Mouse (Mus musculus): ENCODE measurements at regions not wholly inside any gene's neighbourhood (a gene's known extent, or its start where the extent isn't known, plus 50 kb on each side); places are given as distances from the start of the nearest gene placed in this dataset.

GRCm38 (mm10) chr6:98800040-98800439 lies 457.5 kb upstream of the Gm765 start:
- no peak for DNase-seq
- Histone ChIP-seq H3K36me3 (ENCODE audit: control insufficient read depth, insufficient read depth, low read length) (no peaks in the 10 kb centered on the region), H3K4me1 (replicated peaks; ENCODE audit: control insufficient read depth, insufficient read depth, low read length) (no peaks in the 10 kb centered on the region), H3K27ac (ENCODE audit: control insufficient read depth, insufficient read depth, low read length) (no peak overlapping the region), H3K27me3 (ENCODE audit: control insufficient read depth, insufficient read depth, low read length) (no peaks in the 10 kb centered on the region), H3K4me3 (ENCODE audit: control insufficient read depth, insufficient read depth, low read length) (no peak overlapping the region)
- TF ChIP-seq CTCF (IDR thresholded peaks at IDR 0.05; ENCODE audit: borderline replicate concordance, control insufficient read depth, extremely low read depth, insufficient read depth, low read length, poor library complexity), result no peak
- TF ChIP-seq POLR2A (IDR thresholded peaks at IDR 0.05; ENCODE audit: control insufficient read depth, extremely low read depth, insufficient read depth, low read length, poor library complexity), result no peak
- WGBS, result 96% methylated on average over 8 of the region's 8 CpGs

- DNase-seq, result no peak
- Histone ChIP-seq H3K4me1 (replicated peaks; ENCODE audit: control insufficient read depth, insufficient read depth, low read length) (no peaks in the 10 kb centered on the region), H3K4me3 (ENCODE audit: control insufficient read depth, insufficient read depth, low read length) (no peak overlapping the region), H3K27me3 (ENCODE audit: control insufficient read depth, insufficient read depth, low read length) (no peaks in the 10 kb centered on the region), H3K27ac (ENCODE audit: control insufficient read depth, insufficient read depth, low read length) (no peak overlapping the region), H3K36me3 (ENCODE audit: control insufficient read depth, insufficient read depth, low read length) (no peaks in the 10 kb centered on the region)
- 94% methylated on average over 3 of the region's 3 CpGs for WGBS
- TF ChIP-seq CTCF (IDR thresholded peaks at IDR 0.05; ENCODE audit: borderline replicate concordance, control insufficient read depth, extremely low read depth, insufficient read depth, low read length, poor library complexity), result no peak
- TF ChIP-seq POLR2A (IDR thresholded peaks at IDR 0.05; ENCODE audit: control insufficient read depth, extremely low read depth, insufficient read depth, low read length, poor library complexity), result no peak
Observed at GRCm38 (mm10) chr6:98797778-98798177, 455.2 kb upstream of the Gm765 start.

GRCm38 (mm10) chr6:98797373-98797772 lies 454.8 kb upstream of the Gm765 start:
- Histone ChIP-seq H3K4me3 (ENCODE audit: control insufficient read depth, insufficient read depth, low read length) (no peak overlapping the region), H3K27ac (ENCODE audit: control insufficient read depth, insufficient read depth, low read length) (no peak overlapping the region), H3K36me3 (ENCODE audit: control insufficient read depth, insufficient read depth, low read length) (no peaks in the 10 kb centered on the region), H3K27me3 (ENCODE audit: control insufficient read depth, insufficient read depth, low read length) (no peaks in the 10 kb centered on the region), H3K4me1 (replicated peaks; ENCODE audit: control insufficient read depth, insufficient read depth, low read length) (no peaks in the 10 kb centered on the region)
- WGBS, result 92% methylated on average over 6 of the region's 6 CpGs
- DNase-seq, result no peak
- TF ChIP-seq POLR2A (IDR thresholded peaks at IDR 0.05; ENCODE audit: control insufficient read depth, extremely low read depth, insufficient read depth, low read length, poor library complexity) (no peak), CTCF (IDR thresholded peaks at IDR 0.05; ENCODE audit: borderline replicate concordance, control insufficient read depth, extremely low read depth, insufficient read depth, low read length, poor library complexity) (no peak)

- Histone ChIP-seq H3K27ac (ENCODE audit: control insufficient read depth, insufficient read depth, low read length) (no peak overlapping the region), H3K4me1 (replicated peaks; ENCODE audit: control insufficient read depth, insufficient read depth, low read length) (no peaks in the 10 kb centered on the region), H3K4me3 (ENCODE audit: control insufficient read depth, insufficient read depth, low read length) (no peak overlapping the region), H3K27me3 (ENCODE audit: control insufficient read depth, insufficient read depth, low read length) (no peaks in the 10 kb centered on the region), H3K36me3 (ENCODE audit: control insufficient read depth, insufficient read depth, low read length) (no peaks in the 10 kb centered on the region)
- TF ChIP-seq CTCF (IDR thresholded peaks at IDR 0.05; ENCODE audit: borderline replicate concordance, control insufficient read depth, extremely low read depth, insufficient read depth, low read length, poor library complexity) (no peak), POLR2A (IDR thresholded peaks at IDR 0.05; ENCODE audit: control insufficient read depth, extremely low read depth, insufficient read depth, low read length, poor library complexity) (no peak)
- DNase-seq, result no peak
- WGBS, result 81% methylated on average over 4 of the region's 4 CpGs
Observed at GRCm38 (mm10) chr6:98796666-98797065, 454.1 kb upstream of the Gm765 start.

GRCm38 (mm10) chr6:98787422-98787821 lies 444.9 kb upstream of the Gm765 start:
- no peaks in the 10 kb centered on the region for H3K4me1 ChIP-seq (replicated peaks; ENCODE audit: control insufficient read depth, insufficient read depth, low read length)
- H3K36me3 ChIP-seq (ENCODE audit: control insufficient read depth, insufficient read depth, low read length), result no peaks in the 10 kb centered on the region
- WGBS, result 94% methylated on average over 5 of the region's 5 CpGs
- DNase-seq, result no peak
- no peaks in the 10 kb centered on the region for H3K27me3 ChIP-seq (ENCODE audit: control insufficient read depth, insufficient read depth, low read length)
- no peak overlapping the region for H3K27ac ChIP-seq (ENCODE audit: control insufficient read depth, insufficient read depth, low read length)
- TF ChIP-seq CTCF (IDR thresholded peaks at IDR 0.05; ENCODE audit: borderline replicate concordance, control insufficient read depth, extremely low read depth, insufficient read depth, low read length, poor library complexity) (no peak), POLR2A (IDR thresholded peaks at IDR 0.05; ENCODE audit: control insufficient read depth, extremely low read depth, insufficient read depth, low read length, poor library complexity) (no peak)
- H3K4me3 ChIP-seq (ENCODE audit: control insufficient read depth, insufficient read depth, low read length), result no peak overlapping the region

GRCm38 (mm10) chr6:98782074-98782473 lies 439.5 kb upstream of the Gm765 start:
- TF ChIP-seq CTCF (IDR thresholded peaks at IDR 0.05; ENCODE audit: borderline replicate concordance, control insufficient read depth, extremely low read depth, insufficient read depth, low read length, poor library complexity) (no peak), POLR2A (IDR thresholded peaks at IDR 0.05; ENCODE audit: control insufficient read depth, extremely low read depth, insufficient read depth, low read length, poor library complexity) (no peak)
- WGBS, result 93% methylated on average over 9 of the region's 9 CpGs

GRCm38 (mm10) chr6:98775780-98776179 lies 433.2 kb upstream of the Gm765 start:
- TF ChIP-seq CTCF (IDR thresholded peaks at IDR 0.05; ENCODE audit: borderline replicate concordance, control insufficient read depth, extremely low read depth, insufficient read depth, low read length, poor library complexity), result no peak
- no peak for TF ChIP-seq POLR2A (IDR thresholded peaks at IDR 0.05; ENCODE audit: control insufficient read depth, extremely low read depth, insufficient read depth, low read length, poor library complexity)
- H3K27ac ChIP-seq (ENCODE audit: control insufficient read depth, insufficient read depth, low read length), result no peak overlapping the region
- no peaks in the 10 kb centered on the region for H3K4me1 ChIP-seq (replicated peaks; ENCODE audit: control insufficient read depth, insufficient read depth, low read length)
- no peaks in the 10 kb centered on the region for H3K27me3 ChIP-seq (ENCODE audit: control insufficient read depth, insufficient read depth, low read length)
- no peak overlapping the region for H3K4me3 ChIP-seq (ENCODE audit: control insufficient read depth, insufficient read depth, low read length)
- WGBS, result 93% methylated on average over 1 of the region's 1 CpGs
- DNase-seq, result no peak
- no peaks in the 10 kb centered on the region for H3K36me3 ChIP-seq (ENCODE audit: control insufficient read depth, insufficient read depth, low read length)

More at GRCm38 (mm10) chr6:98782074-98782473, 439.5 kb upstream of the Gm765 start:
- no peaks in the 10 kb centered on the region for H3K36me3 ChIP-seq (ENCODE audit: control insufficient read depth, insufficient read depth, low read length)
- H3K27me3 ChIP-seq (ENCODE audit: control insufficient read depth, insufficient read depth, low read length), result no peaks in the 10 kb centered on the region
- no peak for DNase-seq
- no peaks in the 10 kb centered on the region for H3K4me1 ChIP-seq (replicated peaks; ENCODE audit: control insufficient read depth, insufficient read depth, low read length)
- H3K4me3 ChIP-seq (ENCODE audit: control insufficient read depth, insufficient read depth, low read length), result no peak overlapping the region
- H3K27ac ChIP-seq (ENCODE audit: control insufficient read depth, insufficient read depth, low read length), result no peak overlapping the region

All from thymus, adult 2 months (tissue).